Mouse (Mus musculus) liver, embryonic 14.5 days (tissue): ENCODE measurements around the gene Ankfn1. TPM values are rescaled to one million over a fixed set of nuclear protein-coding genes. Genes with fewer than 3 reads are reported as not detected.

Experiments used
- ATAC-seq: fragments of 200-750 bp; cut with Nextera tagmentation; 2 replicates; pipeline ENCODE4 v1.8.0; 2017; ENCODE audit warnings: moderate number of reproducible peaks, mild to moderate bottlenecking, moderate library complexity; ENCODE audit not compliant: insufficient read depth
- DNase-seq, 3 experiments: peaks; one replicate each; pipeline ENCODE4 v3.0.0-alpha.2; 2012 to 2013; ENCODE audit warnings: low read depth in 3 of 3, low spot score in 3 of 3
- H3K27ac ChIP-seq: fragments of 300-500 bp; sonication (generic); 2 replicates; pipeline ENCODE4 v1.5.1; 2014; ENCODE audit warnings: moderate library complexity, mild to moderate bottlenecking, control low read depth, inconsistent platforms
- H3K27me3 ChIP-seq: fragments of 300-500 bp; sonication (generic); 2 replicates; pipeline ENCODE4 v1.6.1; 2014; ENCODE audit warnings: mild to moderate bottlenecking, low read length, moderate library complexity; ENCODE audit not compliant: control insufficient read depth, insufficient read depth
- H3K36me3 ChIP-seq: fragments of 300-500 bp; sonication (generic); replicated peaks from 2 replicates; pipeline ENCODE4 v1.6.1; 2014; ENCODE audit warnings: low read depth; ENCODE audit not compliant: control insufficient read depth, insufficient read depth
- H3K4me1 ChIP-seq, 2 experiments: fragments of 200-500 bp in 1 of 2; fragments of 300-500 bp in 1 of 2; sonication (generic) in 1 of 2; replicated peaks; 2 replicates each; pipeline ENCODE4 v1.6.1; 2012 to 2014; ENCODE audit warnings: antibody characterized with exemption in 1 of 2, inconsistent platforms in 1 of 2, low read length in 1 of 2; ENCODE audit not compliant: control insufficient read depth in 2 of 2, insufficient read depth in 2 of 2
- H3K4me2 ChIP-seq: fragments of 300-500 bp; sonication (generic); 2 replicates; pipeline ENCODE4 v1.6.1; 2014; ENCODE audit warnings: low read depth, mild to moderate bottlenecking, control low read depth, moderate library complexity
- H3K4me3 ChIP-seq, 2 experiments: fragments of 200-500 bp in 1 of 2; fragments of 300-500 bp in 1 of 2; sonication (generic) in 1 of 2; 2 replicates each; pipeline ENCODE4 v1.5.1; 2012 to 2014; ENCODE audit warnings: low read depth in 2 of 2, low read length in 2 of 2, mild to moderate bottlenecking in 2 of 2, control low read depth in 1 of 2, inconsistent platforms in 1 of 2, moderate library complexity in 1 of 2; ENCODE audit not compliant: insufficient read depth in 1 of 2
- H3K9ac ChIP-seq: fragments of 300-500 bp; sonication (generic); replicated peaks from 2 replicates; pipeline ENCODE4 v1.6.1; 2014; ENCODE audit warnings: mild to moderate bottlenecking, control low read depth, moderate library complexity
- H3K9me3 ChIP-seq: fragments of 300-500 bp; sonication (generic); 2 replicates; pipeline ENCODE4 v1.6.1; 2016; ENCODE audit warnings: low read length, mixed read lengths; ENCODE audit not compliant: control insufficient read depth
- CTCF ChIP-seq: IDR thresholded peaks from 2 replicates; pipeline ENCODE4 v1.5.1; 2016; ENCODE audit warnings: antibody characterized with exemption, low read depth, control low read depth
- EP300 ChIP-seq: IDR thresholded peaks from 2 replicates; pipeline ENCODE4 v1.6.1; 2016; ENCODE audit warnings: antibody characterized with exemption, low read depth
- WGBS: fragments of 180-500 bp; shearing (Covaris S2); extraction: QIAGEN DNeasy Blood & Tissue Kit; methylation state at CpG from one replicate; pipeline ENCODE4 v1.1.7; 2014; ENCODE audit not compliant: insufficient replicate concordance; 5-methylcytosine and 5-hydroxymethylcytosine counted together
- polyA plus RNA-seq, 2 experiments: library from polyadenylated mRNA; depleted of rRNA in 1 of 2; stranded (reverse) in 1 of 2; unstranded in 1 of 2; fragments of >200 nt; fragmentation: Nextera tagmentation in 1 of 2; extraction: Ambion mirVana in 1 of 2; gene quantifications; 2 replicates each; pipeline versions ENCODE4 v1.2.1 to v1.2.3; 2012 to 2014

Gene Ankfn1
- polyA plus RNA-seq, 2 experiments: not detected

DNA sequence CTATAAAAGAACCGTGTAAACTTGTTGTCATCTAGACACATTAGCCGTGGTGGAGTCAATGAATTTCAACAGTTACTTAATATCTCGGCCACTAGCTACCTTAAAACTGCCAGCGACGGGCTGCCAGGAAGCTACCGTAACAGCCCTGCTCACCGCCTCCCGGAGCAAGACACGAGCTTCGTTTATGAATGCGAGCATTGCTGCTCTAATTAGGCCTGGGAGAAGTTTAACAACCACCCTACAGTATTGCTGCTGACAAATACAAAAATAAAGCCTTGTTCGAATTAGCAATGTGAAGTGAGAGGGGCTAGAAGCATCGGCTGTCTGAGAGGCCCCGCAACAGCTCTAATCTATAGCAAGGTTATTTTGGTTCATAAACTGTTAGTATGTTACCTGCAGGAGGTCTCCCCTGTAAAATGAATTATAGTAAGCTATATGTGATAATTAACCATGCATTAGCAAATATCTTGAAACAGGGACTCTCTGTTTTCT, 58.9 kb downstream of the Ankfn1 start:
- DNase-seq: no peak
- Histone ChIP-seq H3K27me3 (no peaks in the 10 kb centered on the region), H3K27ac (no peak overlapping the region), H3K9me3 (no peaks in the 10 kb centered on the region), H3K4me3 (no peak overlapping the region), H3K4me1 (no peaks in the 10 kb centered on the region), H3K36me3 (no peaks in the 10 kb centered on the region), H3K4me2 (no peak overlapping the region), H3K9ac (no peak overlapping the region)
- TF ChIP-seq EP300 (no peak), CTCF (no peak)
- 75% methylated on average over 14 of the region's 14 CpGs for WGBS
- ATAC-seq: no peak

DNA sequence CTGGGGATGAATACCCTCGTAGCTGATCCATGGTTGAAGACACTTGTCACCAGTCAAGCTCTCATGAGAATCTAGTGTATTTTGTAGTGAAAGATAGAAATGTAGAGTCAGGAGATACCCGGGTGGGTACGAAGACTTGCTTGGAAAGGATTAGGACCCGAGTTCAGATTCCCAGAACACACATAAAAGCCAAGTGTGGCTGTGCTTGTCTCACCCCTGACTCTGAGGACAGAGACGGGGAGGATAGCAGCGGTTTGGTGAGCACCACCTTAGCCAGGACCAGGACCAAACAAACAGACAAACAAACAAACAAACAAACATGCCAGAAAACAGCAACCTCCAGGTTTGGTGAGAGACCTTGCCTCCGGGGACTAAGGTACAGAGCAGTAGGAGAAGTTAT, 61.1 kb downstream of the Ankfn1 start:
- Histone ChIP-seq H3K4me2 (no peak overlapping the region), H3K4me3 (no peak overlapping the region), H3K9me3 (no peaks in the 10 kb centered on the region), H3K27me3 (no peaks in the 10 kb centered on the region), H3K36me3 (no peaks in the 10 kb centered on the region), H3K9ac (no peak overlapping the region), H3K27ac (no peak overlapping the region), H3K4me1 (no peaks in the 10 kb centered on the region)
- ATAC-seq (no peak), DNase-seq (no peak)
- 58% methylated on average over 7 of the region's 7 CpGs for WGBS
- TF ChIP-seq EP300 (no peak), CTCF (no peak)

DNA sequence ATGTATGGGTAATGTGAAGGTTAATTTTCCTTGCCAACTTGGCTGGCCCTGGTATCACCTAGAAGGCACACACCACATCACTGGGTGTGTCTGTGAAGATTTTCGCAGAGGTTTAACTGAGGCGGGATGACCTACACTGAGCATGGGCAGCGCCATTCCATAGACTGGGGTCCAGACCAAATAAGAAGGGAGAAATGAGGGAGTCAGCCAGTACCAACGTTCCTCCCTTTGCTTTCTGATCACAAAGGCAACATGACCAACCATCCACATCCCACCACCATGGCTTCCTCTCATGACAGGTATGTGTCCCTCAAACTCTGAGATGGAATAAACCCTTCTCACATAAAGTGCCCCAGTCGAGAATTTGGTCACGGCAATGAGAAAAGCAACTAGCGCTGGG, 68.9 kb downstream of the Ankfn1 start:
- H3K4me1 ChIP-seq: no peaks in the 10 kb centered on the region
- no peaks in the 10 kb centered on the region for H3K27me3 ChIP-seq
- DNase-seq (no peak), ATAC-seq (no peak)
- H3K4me2 ChIP-seq: no peak overlapping the region
- WGBS: 72% methylated on average over 7 of the region's 7 CpGs
- no peak overlapping the region for H3K9ac ChIP-seq
- no peaks in the 10 kb centered on the region for H3K36me3 ChIP-seq
- no peak overlapping the region for H3K27ac ChIP-seq
- TF ChIP-seq CTCF (no peak), EP300 (no peak)
- no peak overlapping the region for H3K4me3 ChIP-seq
- no peaks in the 10 kb centered on the region for H3K9me3 ChIP-seq

DNA sequence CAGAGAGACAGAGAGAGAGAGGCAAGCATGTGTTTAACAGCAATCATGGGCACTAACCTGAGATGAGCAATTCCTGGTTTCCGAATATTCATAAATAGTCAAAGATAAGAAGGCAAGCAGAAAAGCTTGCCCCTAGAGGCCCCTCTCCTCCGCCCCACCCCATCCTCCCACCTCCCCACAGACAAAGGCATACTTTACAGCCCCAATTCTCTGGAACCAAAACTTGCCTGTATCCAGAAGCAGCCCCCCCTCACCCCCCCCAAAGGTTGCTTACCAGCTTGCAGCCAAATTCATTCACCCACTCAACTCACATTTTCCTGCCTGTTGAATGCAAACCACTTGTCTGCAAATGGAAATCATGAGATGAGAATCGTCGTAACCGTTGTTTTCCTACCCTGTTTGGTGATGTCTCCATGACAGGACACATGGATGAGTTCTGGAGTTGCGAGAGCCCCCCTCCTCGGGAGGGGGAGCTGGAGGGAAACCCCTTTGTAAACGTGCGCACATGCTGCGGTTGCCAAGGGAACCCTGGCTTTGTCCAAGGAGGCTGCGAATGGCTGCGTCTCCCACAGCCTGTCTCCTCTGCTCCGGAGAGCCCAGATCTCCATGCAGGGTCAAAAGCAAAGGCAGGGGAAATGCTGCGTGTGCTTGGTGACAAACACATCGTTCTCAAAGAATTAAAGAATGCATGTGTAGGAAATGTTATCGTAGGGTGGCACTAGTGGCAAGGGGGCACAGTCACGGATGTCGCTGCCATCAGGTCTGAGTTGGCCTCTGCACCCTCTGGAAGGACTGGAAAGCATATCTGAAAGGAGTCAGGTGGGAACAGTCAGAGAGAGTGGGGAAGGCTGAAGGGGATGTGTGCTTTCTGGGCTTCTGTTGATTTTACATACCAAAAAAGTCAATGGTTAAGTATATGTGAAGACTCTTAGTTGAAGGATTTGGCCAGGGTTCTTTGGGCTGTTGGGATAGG, 80.7 kb downstream of the Ankfn1 start:
- TF ChIP-seq EP300 (no peak), CTCF (no peak)
- Histone ChIP-seq H3K9ac (no peak overlapping the region), H3K9me3 (no peaks in the 10 kb centered on the region)

DNA sequence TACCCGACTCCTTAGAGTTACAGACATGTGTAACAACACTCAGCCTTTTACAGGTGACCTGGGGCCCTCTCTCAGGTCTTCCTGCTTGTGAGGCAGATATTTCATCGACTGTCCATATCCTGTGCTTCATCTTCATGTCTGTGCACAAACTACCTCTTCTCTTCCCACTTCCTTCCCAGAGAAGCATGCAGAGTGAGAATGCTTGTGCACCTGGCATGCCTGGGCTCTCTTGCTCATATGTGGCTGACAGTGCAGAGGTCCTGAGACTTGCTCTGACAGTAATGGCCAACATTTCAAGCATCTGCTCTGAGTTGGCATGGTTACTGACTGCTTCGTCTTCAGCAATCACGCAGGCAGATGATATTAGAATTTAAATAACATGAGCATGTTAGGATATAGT, 83.8 kb downstream of the Ankfn1 start:
- 56% methylated on average over 4 of the region's 4 CpGs for WGBS
- no peak overlapping the region for H3K9ac ChIP-seq
- H3K9me3 ChIP-seq: no peaks in the 10 kb centered on the region
- no peak overlapping the region for H3K4me3 ChIP-seq
- no peaks in the 10 kb centered on the region for H3K27me3 ChIP-seq
- TF ChIP-seq EP300 (no peak), CTCF (no peak)
- H3K4me1 ChIP-seq: no peaks in the 10 kb centered on the region
- H3K4me2 ChIP-seq: no peak overlapping the region
- H3K27ac ChIP-seq: no peak overlapping the region
- DNase-seq (no peak), ATAC-seq (no peak)
- no peaks in the 10 kb centered on the region for H3K36me3 ChIP-seq

More for the DNA sequence above, 80.7 kb downstream of the Ankfn1 start:
- no peak overlapping the region for H3K4me2 ChIP-seq
- no peaks in the 10 kb centered on the region for H3K4me1 ChIP-seq
- H3K36me3 ChIP-seq: no peaks in the 10 kb centered on the region
- H3K27me3 ChIP-seq: no peaks in the 10 kb centered on the region
- WGBS: 56% methylated on average over 18 of the region's 18 CpGs
- no peak overlapping the region for H3K4me3 ChIP-seq
- DNase-seq (no peak), ATAC-seq (no peak)
- H3K27ac ChIP-seq: no peak overlapping the region
